Mouse (Mus musculus) E14TG2a.4 (cell line): ENCODE data around the gene Bod1l.

Source experiments
- CTCF ChIP-seq: conservative IDR thresholded peaks from 2 replicates; pipeline ENCODE4 v1.5.1; 2014; ENCODE audit warnings: low read length
- NANOG ChIP-seq: IDR thresholded peaks from 2 replicates; pipeline ENCODE4 v1.6.1; 2014; ENCODE audit warnings: borderline replicate concordance, low read length, mixed read lengths

DNA sequence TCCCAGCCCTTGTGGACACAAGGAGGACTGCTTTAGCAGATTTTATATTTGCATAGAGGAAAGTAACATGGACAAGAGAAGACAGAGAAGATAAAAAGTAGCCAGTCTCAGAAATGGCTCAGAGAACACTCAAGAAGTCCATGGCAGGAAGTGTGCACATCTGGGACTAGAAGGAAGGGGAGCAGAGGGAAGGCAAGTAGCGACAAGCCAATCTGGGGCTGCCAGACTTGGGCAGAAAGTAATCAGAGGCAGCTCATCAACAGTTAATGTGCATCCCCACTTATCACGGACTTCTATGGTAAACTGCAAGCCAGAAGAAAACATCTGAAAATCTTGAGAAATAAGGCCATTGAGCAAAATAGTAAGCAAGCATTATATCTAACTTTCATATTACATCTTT, 39.5 kb downstream of the Bod1l start:
- no peak for TF ChIP-seq CTCF
- no peak for TF ChIP-seq NANOG
